Mouse (Mus musculus) CH12F3 (cell line): Measurements from ENCODE around the gene Fam120b.
"Not testable (repeated sequence)": the region's sequence is repeated elsewhere in the genome, so short reads cannot be mapped to it uniquely, and the experiment has no call there.

Experiments used
- in situ Hi-C: fragments of 300-500 bp; cut with MboI; formaldehyde crosslinking; loops from 2 replicates; pipeline ENCODE4 v1.14.3; 2020; ENCODE audit warnings: low sequenced_read_pairs

Gene Fam120b

GRCm38 (mm10) chr17:15431021-15431514 lies 35.1 kb downstream of the Fam120b start:
- in situ Hi-C loops: no loop called here

- in situ Hi-C loops: no loop called here
Observed at GRCm38 (mm10) chr17:15431551-15431950, 35.5 kb downstream of the Fam120b start.

DNA sequence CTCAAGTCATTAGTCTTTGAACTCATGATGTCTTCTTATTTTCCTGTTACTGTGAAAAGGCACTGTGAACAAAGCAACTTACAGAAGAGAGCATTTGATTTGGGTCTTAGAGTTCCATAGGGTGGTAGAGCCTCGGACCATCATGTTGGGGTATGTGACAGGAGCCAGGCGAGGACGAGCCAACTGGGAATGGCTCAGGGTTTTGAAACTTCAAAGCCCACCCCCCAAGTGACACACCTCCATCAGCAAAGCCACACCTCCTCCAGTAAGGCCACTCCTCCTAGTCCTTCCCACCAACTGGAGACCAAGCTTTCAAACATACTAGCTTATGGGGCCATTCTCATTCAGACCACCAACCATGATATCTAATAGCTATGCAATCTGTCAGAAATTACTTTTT lies 36.0 kb downstream of the Fam120b start:
- in situ Hi-C loops: no loop called here

GRCm38 (mm10) chr17:15434748-15435147 lies 38.7 kb downstream of the Fam120b start:
- in situ Hi-C loops: no loop called here

- in situ Hi-C loops: no loop called here
Observed at GRCm38 (mm10) chr17:15440067-15440462, 44.1 kb downstream of the Fam120b start.

GRCm38 (mm10) chr17:15440463-15441121 lies 44.6 kb downstream of the Fam120b start:
- in situ Hi-C loops: no loop called here

GRCm38 (mm10) chr17:15445421-15445820 lies 49.4 kb downstream of the Fam120b start:
- in situ Hi-C loops: no loop called here

DNA sequence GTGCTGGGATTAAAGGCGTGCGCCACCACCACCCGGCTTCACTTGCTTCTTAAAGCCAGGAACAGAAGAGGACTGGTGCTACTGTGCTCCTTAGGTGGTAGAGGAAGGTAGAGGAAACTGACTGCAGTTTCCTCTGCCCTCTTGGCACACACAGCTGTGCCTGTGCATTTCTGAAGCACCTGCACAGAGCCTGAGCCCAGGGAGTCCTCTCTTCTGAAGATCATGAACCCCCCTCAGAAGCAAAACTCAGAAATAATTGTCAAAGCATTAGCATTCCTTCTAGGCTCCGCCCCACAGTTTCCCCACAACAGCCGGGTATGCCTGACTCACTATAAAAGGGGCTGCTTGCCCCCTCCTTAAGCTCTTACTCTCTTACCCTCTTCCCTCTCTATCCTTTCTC lies 51.8 kb downstream of the Fam120b start:
- in situ Hi-C loops: no loop called here

DNA sequence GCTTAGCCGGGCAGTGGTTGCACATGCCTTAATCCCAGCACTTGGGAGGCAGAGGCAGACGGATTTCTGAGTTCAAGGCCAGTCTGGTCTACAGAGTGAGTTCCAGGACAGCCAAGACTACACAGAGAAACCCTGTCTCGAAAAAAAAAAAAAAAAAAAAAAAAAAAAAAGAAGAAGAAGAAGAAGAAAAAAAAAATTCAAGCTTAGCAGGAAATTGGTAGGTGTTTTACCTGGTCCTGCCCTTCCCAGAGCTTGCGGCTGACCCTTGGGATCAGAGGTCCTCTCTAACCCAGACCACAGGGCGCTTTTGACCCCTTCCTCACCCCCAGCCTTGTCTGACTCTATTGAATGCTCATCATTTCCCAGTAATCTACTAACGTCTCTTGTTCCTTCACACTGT lies 53.1 kb downstream of the Fam120b start:
- in situ Hi-C loops: not testable (repeated sequence)

GRCm38 (mm10) chr17:15449606-15450005 lies 53.6 kb downstream of the Fam120b start:
- in situ Hi-C loops: loop anchor here (25.0 kb wide), 1 partner anchor 387 kb away; no protein-coding TSS in a partner anchor

DNA sequence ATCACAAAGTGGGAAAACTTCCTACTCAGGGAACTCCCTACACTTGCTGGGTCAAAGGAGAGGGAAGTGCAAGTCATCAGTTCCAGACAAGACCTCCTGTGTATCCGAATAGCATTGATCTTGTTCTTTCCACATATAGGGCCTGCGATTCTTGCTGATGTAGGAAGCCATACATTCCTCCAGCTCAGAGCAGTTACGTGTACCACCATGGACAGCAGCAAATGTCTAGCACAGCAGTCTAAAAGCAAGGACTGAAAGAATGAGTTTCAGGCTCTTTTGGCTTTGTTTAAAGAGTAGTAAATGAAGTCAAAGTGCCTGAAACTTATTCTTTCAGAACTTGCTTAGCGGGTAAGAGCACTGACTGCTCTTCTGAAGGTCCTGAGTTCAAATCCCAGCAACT lies 59.2 kb downstream of the Fam120b start:
- in situ Hi-C loops: loop anchor here (25.0 kb wide), 1 partner anchor 393 kb away; no protein-coding TSS in a partner anchor

GRCm38 (mm10) chr17:15456595-15456994 lies 60.6 kb downstream of the Fam120b start:
- in situ Hi-C loops: loop anchor here (25.0 kb wide), 1 partner anchor 394 kb away; no protein-coding TSS in a partner anchor

DNA sequence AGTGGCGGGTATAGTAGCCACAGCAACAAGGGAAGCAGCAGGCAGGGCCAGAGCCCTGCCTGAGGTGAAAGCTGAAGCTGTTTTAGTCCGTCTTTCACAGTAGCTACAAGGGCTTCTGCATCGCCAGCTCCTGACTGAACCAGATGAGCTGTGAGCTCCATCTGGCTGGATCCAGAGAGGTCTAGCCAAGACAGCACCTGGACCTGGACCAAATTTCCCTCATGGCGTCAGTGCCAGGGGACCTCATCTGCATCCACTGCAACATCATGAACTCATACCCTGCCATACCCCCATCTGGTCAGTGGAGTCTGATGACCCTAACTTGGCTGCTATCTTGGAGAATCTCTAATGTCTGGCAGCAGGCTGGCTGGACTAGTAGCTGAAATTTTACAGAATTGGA lies 63.8 kb downstream of the Fam120b start:
- in situ Hi-C loops: loop anchor here (25.0 kb wide), 1 partner anchor 397 kb away; no protein-coding TSS in a partner anchor

DNA sequence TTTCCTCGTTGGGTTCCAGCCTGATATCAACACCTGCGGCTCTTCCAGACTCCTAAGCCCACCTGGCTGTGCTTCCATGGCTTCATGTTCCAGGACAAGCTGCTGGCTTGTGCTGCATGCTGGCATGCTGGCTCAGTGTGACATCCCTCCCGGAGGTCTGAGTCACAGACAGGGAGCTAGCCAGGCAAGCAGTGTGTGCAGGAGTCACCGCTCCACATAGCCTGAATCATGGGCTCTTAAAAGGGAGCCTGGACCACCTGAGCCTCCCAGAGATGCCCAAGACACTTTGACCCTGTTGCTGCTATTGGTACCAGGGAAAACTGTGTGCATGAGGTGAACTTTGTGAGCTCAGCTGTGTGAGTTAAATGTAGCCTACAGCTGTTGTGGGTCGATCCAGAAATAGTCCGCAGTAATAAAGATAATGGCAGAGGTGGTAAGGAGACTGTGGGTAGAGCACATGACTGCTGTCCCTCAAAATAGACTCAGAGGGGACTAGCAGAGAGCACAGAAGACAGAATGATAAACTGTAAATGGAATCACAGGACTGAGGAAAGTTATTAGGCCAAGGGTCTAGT lies 66.0 kb downstream of the Fam120b start:
- in situ Hi-C loops: loop anchor here (25.0 kb wide), 1 partner anchor 400 kb away; no protein-coding TSS in a partner anchor

DNA sequence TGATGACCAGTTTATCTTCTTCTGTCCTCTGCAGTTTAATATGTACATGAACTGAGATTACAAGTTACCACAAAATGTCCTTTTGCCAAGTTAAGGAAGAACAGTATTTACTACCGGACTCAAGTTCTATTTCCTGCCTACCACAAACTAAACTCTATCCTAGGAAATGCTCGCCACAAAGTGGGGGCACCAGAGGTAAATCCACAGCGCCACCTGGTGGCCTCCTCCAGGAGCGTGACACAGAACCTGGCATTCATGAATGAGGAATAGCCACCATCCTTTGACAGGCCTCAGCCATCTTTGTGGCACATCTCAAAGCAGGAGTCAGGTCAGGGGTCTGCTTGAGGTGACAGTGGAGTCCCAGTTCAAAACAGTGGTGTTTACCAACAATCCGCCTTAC lies 71.7 kb downstream of the Fam120b start:
- in situ Hi-C loops: loop anchor here (25.0 kb wide), 1 partner anchor 405 kb away; no protein-coding TSS in a partner anchor

DNA sequence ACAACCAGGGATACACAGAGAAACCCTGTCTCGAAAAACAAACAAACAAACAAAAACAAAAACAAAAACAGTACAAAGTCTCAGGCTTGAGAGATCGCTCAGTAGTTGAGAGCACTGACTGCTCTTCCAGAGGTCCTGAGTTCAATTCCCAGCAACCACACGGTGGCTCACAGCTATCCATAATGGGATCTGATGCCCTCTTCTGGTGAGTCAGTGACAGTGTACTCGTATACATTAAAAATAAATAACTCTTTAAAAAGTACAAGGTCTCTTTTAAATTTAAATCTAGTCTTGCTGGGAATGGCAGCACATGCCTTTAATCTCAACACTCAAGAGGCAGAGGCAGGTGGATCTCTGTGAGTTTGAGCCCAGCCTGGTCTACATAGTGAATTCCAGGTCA lies 76.7 kb downstream of the Fam120b start:
- in situ Hi-C loops: loop anchor here (25.0 kb wide), 1 partner anchor 410 kb away; no protein-coding TSS in a partner anchor
